Mouse (Mus musculus): Measurements from ENCODE around the gene Sema3g. TPM values are rescaled to one million over a fixed set of nuclear protein-coding genes. Genes with fewer than 3 reads are reported as not detected.
A peak's percentile ranks its signal among the peaks of the same experiment; 100 is the strongest.

The Sema3g gene
- total RNA-seq, 2 experiments from 2014 or later = 5.5 to 6.4 TPM

GRCm38 (mm10) chr14:31269456-31270100 is 51.9 kb downstream of the Sema3g start:
- DNase-seq (ENCODE audit: low spot score in 2 of 2) = peak; percentile 41 to 42

- no peak for DNase-seq (ENCODE audit: low spot score in 2 of 2)
Measured at GRCm38 (mm10) chr14:31271121-31271520, 53.5 kb downstream of the Sema3g start.

GRCm38 (mm10) chr14:31272164-31272563 is 54.5 kb downstream of the Sema3g start:
- peak; percentile 73 to 81 for DNase-seq (ENCODE audit: low spot score in 2 of 2)

Other genes with a start within 250 kb of the Sema3g start
- gene Glt8d1, start 216.5 kb upstream of the Sema3g start, total RNA-seq (2021) = 10 to 100 TPM; 36.8 to 38.0 TPM
- 100 to 1,000 TPM; 173 to 181 TPM for gene Spcs1, start 216.2 kb upstream of the Sema3g start, total RNA-seq (2021)
- gene Pbrm1, start 198.7 kb upstream of the Sema3g start, total RNA-seq (2021) = 10 to 100 TPM; 56.1 to 57.1 TPM
- gene Gnl3, start 198.7 kb upstream of the Sema3g start, total RNA-seq (2021) = 10 to 100 TPM; 43.3 to 45.6 TPM
- 10 to 100 TPM; 35.5 to 36.2 TPM for gene Smim4, start 88.9 kb upstream of the Sema3g start, total RNA-seq (2021)
- 10 to 100 TPM; 15.2 to 18.8 TPM for gene Nt5dc2, start 86.8 kb upstream of the Sema3g start, total RNA-seq (2021)
- gene Stab1, start 49.2 kb upstream of the Sema3g start, total RNA-seq (2021) = 10 to 100 TPM; 27.9 to 32.0 TPM
- 1 to 10 TPM in 1 of 2 experiments, under 1 TPM in 1; 0.85 to 3.7 TPM for gene Tnnc1, start 9.5 kb upstream of the Sema3g start, total RNA-seq (2021)
- gene Nisch, start 914 bp upstream of the Sema3g start, total RNA-seq (2021) = 100 to 1,000 TPM; 433 to 449 TPM
- gene Phf7, start 33.5 kb downstream of the Sema3g start, total RNA-seq (2021) = 1 to 10 TPM; 4.0 to 6.3 TPM
- 100 to 1,000 TPM; 125 to 127 TPM for gene Bap1, start 33.6 kb downstream of the Sema3g start, total RNA-seq (2021)
- 1 to 10 TPM; 2.4 TPM for gene Dnah1, start 106.0 kb downstream of the Sema3g start, total RNA-seq (2021)
- 10 to 100 TPM; 36.6 to 41.0 TPM for gene Capn7, start 118.8 kb downstream of the Sema3g start, total RNA-seq (2021)
- gene Sh3bp5, start 218.2 kb downstream of the Sema3g start, total RNA-seq (2021) = 100 to 1,000 TPM; 137 to 160 TPM